Mouse (Mus musculus) heart, postnatal 10 days (tissue): Measurements from ENCODE around the gene Kat5. TPM values are rescaled to one million over a fixed set of nuclear protein-coding genes. Genes with fewer than 3 reads are reported as not detected.

ENCODE experiments used
- DNase-seq, 2 experiments: peaks; one replicate each; pipeline ENCODE4 v3.0.0; 2021
- intact Hi-C: fragments of 180-260 bp; cut with DNase I; formaldehyde crosslinking; loops from one replicate; pipeline ENCODE4 v1.15.1; 2025
- total RNA-seq, 2 experiments: library from RNA; stranded (reverse); gene quantifications; 2 replicates each; pipeline ENCODE4 v1.2.3; 2021

The Kat5 gene
- total RNA-seq, 2 experiments from 2014 or later, result 34.2 to 43.5 TPM

DNA sequence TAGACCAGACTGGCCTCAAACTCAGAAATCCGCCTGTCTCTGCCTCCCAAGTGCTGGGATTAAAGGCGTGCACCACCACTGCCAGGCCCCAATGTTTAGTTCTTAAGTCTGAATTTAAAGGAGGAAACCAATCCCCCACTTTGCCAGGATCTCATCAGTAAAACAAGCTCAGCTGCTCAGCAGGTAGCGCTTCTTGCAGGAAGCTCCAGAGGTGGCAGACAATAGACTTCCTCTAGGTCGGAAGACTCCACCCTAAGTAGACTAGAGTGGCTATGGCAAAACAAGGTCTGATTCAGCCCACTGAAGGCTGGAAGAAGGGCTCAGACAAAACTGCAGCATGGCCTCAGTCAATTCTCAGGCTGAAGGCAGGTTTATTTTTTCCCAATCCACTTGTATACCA lies 30.1 kb downstream of the Kat5 start:
- intact Hi-C loops, result no loop called here
- DNase-seq, result no peak

DNA sequence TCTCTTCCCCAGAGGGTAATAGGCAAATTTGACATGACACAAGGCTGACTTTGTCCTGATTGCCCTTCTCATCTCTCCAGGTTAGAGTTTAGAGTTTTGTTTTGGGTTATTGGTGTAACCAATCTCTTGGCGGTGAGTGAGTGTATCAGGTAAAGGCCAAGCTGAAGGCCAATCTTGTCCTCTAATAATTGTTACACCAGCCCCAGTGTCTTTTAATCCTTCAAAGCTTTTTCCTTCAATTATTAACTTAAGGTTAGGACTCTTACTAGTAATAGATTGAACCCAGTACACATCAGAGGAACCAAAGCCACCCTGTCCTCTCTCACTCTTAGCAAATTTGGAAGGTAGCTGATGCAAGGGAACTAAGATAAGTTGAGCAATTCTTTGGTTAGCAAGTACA lies 34.7 kb downstream of the Kat5 start:
- DNase-seq, result no peak
- intact Hi-C loops, result no loop called here

DNA sequence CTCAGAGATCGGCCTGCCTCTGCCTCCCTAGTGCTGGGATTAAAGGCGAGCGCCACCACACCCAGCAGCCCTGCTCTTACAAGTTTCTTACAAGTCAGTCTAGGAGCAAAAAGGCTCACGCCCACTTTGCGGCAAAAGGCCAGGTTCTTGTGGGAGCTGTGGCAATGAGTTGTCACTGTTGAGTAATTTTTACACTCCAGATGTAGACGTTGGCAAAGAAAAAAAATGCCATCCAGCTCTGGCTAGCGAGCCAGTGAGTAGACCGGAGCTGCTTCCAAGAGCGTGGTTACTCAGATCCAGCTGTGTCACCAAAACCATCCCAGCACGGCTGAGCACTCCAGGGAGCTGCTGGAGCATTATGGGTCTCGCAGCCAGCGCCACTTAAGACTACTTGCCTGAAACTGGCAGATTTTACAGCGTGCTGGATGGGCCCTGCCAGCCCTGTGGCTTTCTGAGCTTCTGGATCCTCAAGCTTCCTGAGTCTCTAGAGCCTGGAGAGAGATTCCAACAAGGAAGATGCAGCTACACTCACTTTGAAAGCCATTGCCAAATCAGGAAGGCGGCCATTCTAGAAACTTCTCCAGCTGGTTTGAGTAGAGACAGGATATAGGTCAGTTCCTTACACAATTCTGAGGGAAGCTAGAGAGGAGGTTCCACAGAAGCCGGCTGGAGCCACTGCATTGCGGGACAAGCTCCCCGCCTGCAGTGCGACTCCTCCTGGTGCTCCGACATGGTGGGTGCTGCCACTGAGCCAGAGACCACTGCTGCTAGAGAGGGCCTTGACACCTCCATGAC lies 37.5 kb downstream of the Kat5 start:
- DNase-seq, result peak in 1 of 2 experiments; percentile 23
- intact Hi-C loops, result no loop called here

DNA sequence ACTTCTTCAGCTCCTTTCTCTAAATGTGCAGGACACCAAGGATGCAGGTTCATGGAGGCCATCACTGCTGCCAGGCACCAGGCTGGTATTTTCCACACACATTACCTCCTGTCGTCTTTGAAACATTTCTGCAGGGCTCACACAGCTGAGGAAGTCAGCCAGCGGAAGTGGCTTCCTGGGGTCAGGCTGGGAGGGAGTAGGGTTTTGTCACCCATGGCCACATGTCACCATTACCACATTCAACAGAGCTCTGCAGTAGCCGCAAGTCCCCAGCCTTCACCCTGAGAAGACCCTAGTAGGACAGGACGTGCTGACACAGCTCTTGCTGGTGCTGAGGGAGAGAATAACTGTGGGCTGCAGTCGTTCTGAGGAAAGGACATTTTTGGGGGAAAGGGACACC lies 38.2 kb downstream of the Kat5 start:
- peak in 1 of 2 experiments; percentile 18 for DNase-seq
- intact Hi-C loops, result no loop called here

DNA sequence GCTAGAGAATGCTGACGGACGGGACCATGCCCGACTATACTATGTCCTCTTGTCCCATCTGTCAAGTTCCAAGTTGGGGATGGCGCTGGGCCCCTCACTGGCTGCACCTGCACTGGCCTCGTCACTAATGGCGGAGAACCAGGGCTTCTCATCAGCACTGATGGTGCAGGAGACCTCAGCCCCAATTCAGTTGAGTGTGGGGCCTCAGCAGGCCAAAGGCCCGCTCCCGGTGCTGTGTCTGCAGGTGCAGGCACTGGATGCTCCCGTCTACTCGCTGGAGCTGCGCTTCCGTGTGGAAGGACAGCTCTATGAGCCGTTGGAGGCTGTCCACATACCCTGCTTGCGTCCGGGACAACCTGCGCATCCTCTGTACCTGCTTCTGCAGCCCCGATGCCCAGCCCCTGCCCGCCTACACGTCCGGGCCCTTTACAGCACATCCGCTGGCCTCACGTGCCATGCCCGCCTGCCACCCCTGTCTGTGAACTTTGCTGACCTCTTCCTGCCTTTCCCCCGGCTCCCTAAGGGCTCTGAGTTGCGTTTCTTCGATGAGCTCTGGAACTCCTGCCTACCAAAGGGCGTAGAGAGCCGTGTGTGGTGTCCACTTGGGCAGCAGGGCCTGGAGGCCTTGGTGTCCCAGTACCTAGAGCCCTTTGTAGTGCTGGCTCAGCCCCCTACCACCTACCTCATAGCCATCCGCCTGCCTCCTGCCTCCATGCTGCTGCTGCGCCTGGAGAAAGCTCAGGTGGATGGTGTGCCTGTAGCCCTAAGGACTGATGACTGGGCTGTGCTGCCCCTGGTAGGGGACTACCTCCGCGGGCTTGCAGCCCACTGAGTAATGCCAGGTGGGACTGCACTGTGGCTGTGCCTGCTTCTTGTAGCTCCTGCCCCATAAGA lies 39.4 kb downstream of the Kat5 start:
- intact Hi-C loops, result no loop called here
- no peak for DNase-seq

DNA sequence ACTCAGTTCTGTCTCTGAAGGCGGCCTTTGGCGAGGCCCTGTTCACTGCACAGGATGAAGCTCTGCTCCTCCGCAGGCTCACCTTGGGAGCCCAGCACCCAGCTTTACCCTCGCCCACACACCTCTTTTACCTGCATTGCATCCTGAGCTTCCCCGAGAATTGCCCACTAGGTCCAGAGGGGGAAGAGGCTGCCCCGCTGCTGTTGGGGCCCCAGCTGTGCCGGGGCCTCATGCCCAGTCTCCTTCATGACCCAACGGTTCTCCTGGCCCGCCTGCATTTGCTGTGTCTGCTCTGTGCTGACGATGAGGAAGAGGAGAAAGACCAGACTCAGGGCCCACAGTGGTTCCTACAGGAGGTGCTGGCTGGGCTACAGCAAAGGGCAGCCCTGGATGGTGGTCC lies 40.5 kb downstream of the Kat5 start:
- no peak for DNase-seq
- intact Hi-C loops, result loop anchor here (5.0 kb wide), 1 partner anchor 137 kb away; no protein-coding TSS in a partner anchor

DNA sequence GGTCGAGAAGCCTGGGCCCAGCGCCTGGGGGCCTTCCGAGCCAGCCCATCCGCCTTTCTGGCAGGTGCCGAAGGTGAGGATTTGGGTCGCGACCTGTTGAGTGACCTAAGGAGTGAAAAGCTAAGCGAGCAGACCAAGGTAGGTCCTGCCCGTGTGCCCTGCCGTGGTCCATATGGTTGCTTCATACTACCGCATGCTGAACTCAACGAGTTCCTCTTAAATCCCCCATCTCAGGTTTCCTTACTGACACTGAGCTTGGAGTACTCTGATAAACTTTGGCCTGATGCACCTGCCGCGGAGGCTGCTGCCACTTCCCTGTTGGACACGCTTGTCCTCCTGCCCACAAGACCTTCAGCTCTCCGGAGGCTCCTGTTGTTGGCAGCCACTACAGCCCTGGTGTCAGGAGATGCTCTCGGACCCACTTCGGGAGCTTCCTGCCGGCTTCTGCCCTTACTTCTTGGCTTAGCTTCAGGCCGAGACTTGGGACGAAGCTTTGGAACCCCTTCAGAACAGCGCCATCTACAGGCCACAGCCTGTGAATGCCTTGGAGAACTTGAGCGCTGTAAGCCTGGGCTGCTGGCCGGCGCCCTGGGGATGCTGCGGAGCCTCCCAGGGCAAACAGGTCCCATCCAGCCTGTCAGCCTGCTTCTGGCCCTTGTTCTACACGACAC lies 41.4 kb downstream of the Kat5 start:
- peak; percentile 86 to 92 for DNase-seq
- intact Hi-C loops, result loop anchor here (1.0 to 5.0 kb wide), 2 partner anchors 39 to 136 kb away; no protein-coding TSS in a partner anchor

DNA sequence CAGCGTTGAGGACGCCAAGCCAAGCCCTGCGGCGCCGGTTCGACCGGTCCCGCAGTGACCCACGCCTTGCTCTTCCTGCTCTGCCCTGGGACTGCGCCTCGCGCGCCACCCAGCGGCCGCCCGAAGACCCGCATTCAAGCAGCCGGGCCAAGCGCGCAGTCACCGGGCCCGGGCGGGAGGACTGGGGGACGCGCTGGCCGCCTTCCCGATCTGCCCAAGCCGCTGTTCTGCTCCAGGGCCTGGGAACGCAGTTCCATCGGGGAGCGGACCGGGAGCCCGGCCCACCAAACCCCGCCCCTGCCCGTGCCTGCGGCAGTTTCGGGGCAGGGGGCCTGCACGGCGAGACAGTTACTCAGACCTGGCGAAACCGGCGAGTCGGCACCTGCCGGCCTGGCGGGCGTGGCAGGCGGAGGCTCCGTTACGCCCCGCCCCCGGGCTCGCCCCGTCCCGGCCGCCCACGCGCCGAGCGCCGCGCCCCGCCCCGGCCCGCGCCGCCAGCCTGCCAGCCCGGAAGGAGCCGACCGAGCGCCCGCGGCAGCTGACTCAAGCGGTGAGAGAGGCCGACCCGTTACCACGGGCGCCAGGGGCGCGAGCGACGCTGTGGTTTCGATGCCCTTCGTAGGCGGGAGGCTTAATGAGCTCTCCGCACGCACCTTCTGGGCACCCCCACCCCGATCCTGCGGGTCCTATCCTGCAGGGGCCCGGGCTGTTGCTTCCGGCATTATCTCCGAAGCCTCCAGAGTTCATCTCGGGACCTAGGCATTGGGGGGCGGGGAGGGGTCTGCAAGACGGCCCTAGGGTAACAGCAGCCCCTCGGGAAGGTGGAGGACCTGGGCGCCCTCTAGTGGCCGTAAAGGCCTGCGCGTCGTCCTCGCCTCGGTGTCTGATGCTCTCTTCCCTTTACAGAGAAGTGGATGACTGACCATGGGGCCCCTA lies 42.2 kb downstream of the Kat5 start, which contains the start of gene Ap5b1:
Gene Ap5b1 (plus strand): TSS at position 492 of the 936 bp plus-strand sequence.
- intact Hi-C loops, result loop anchor here (1.0 to 5.0 kb wide), 2 partner anchors 39 to 136 kb away; no protein-coding TSS in a partner anchor
- DNase-seq, result peak; percentile 94 to 96

DNA sequence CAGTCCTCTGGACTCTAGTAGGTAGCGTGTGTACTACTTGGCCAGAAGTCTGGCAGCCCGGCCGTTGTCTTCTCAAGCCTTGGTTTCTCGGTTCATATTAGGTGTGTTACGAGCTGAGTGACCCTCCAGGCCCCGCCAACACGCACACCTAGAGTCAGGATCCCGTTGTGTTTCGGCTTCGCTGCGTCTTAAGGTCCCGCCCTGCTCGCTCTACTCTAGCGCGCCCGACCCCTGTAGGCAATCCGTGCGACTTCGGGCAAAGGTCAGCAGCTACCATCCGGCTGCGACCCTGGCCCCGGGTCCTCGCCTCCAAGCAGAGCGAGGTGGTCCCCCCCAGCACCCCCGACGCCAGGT lies 42.9 kb downstream of the Kat5 start:
- intact Hi-C loops, result loop anchor here (5.0 kb wide), 1 partner anchor 135 kb away; no protein-coding TSS in a partner anchor
- no peak for DNase-seq

DNA sequence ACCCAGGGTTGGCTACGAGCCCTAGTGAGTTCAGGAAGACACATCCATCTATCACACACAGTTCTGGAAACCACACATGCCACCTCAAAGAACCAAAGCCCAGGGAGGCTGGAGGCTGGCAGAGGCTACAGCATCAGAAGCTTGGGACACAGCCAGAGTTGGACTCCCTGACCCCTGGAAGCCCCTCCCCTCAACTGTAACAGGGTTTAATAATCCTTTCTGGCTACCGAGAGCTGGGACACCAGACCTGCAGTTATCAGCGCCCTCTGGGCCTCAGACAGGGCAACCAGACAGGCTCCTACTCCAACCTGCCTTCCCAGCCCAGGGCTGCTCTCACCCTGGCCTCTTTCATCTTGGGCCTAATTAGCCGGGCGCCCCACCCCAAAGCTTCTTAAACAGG lies 43.7 kb downstream of the Kat5 start:
- DNase-seq, result peak in 1 of 2 experiments; percentile 8
- intact Hi-C loops, result loop anchor here (5.0 kb wide), 1 partner anchor 134 kb away; no protein-coding TSS in a partner anchor

DNA sequence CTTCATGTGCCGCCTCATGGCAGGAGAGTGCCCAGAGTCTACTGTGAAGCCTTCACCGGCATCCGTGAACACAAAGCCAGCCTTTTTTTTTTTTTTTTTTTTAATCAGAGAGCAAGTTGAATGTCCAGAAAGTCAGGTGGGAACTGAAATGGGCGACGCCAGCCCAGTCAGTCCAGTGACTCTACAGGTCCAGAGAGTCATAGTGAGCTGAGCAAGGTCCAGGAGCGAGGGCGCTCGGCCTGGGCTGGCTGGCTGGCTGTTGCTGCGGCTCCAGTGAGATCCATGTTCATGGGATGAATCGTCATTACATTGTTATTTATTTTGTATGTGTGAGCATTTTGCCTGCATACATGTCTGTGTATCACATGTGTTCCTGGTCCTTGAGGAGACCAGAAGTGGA lies 47.3 kb downstream of the Kat5 start:
- intact Hi-C loops, result no loop called here
- no peak for DNase-seq

DNA sequence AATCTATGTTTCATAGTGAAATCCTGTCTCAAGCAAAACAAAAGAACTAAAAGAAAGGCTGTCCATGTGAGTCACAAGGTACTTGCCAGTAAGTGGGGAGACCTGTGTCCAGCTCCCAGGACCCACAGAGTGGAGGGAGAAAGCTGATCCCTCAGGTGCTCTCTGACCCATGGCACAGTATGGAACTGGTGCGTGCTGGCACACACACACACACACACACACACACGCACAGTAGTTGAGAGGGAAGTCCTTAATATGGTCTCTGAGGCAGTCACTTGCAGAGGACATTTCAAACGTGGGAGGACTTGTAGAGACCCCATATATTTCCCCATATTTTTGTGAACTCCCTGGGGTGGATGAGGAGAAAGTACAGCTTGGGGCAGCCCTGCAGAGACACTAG lies 48.2 kb downstream of the Kat5 start:
- DNase-seq, result no peak
- intact Hi-C loops, result no loop called here

DNA sequence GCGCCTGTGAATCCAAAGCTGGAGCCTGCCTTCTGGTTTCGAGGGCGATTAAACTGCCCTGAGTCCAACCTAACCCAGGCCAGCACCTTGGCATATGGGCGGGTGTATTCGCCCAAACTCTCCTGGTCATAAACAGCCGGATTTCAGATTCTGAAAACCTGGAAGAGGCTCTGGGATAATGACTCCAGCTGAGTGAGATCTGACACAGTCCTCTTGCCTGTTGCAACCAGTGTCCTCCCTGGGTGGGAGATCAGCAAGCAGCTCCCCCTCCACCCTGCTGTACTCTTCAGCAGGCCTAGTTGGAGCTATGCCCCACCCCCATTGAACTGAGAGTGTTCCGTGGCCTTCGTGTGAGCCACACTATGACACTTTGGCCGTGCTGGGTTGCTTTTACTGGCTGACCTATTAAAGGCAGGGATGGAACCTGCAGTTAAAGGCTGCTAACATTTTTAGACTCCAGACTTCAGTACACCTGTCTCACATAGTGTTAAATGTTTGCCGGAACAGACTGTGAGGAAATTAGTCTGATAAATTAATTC lies 48.7 kb downstream of the Kat5 start:
- no peak for DNase-seq
- intact Hi-C loops, result no loop called here

DNA sequence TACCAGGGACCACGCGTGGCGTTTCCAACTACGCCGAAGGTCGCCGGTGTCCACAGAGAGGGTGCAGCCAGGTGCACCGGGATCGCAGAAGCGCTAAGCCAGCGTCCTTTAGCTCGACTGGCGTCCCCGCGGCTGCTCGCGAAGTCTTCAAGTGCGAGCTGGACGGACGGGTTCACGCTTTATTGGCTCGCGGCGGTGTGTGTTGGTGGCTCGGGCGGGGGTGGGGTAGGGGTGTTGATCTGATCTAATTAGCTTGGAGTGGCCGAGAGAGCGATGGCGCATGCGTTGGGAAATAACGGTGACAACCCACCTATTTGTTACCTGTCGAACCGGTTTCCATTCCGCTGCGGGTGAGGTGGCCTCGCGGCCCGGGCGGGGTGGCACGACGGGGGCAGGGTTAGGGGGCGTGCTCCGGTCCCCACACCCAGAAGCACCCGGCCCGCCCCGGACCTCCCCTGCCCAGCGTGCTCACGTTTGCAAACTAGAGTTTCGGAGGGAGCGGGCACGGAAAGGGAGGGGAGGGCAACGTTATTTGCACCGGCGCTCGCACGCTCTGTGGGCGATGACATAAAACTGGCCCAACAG lies 49.5 kb downstream of the Kat5 start, which contains the start of gene Ovol1:
Gene Ovol1 (minus strand): TSS at position 190 of the 585 bp plus-strand sequence.
- no peak for DNase-seq
- intact Hi-C loops, result no loop called here

DNA sequence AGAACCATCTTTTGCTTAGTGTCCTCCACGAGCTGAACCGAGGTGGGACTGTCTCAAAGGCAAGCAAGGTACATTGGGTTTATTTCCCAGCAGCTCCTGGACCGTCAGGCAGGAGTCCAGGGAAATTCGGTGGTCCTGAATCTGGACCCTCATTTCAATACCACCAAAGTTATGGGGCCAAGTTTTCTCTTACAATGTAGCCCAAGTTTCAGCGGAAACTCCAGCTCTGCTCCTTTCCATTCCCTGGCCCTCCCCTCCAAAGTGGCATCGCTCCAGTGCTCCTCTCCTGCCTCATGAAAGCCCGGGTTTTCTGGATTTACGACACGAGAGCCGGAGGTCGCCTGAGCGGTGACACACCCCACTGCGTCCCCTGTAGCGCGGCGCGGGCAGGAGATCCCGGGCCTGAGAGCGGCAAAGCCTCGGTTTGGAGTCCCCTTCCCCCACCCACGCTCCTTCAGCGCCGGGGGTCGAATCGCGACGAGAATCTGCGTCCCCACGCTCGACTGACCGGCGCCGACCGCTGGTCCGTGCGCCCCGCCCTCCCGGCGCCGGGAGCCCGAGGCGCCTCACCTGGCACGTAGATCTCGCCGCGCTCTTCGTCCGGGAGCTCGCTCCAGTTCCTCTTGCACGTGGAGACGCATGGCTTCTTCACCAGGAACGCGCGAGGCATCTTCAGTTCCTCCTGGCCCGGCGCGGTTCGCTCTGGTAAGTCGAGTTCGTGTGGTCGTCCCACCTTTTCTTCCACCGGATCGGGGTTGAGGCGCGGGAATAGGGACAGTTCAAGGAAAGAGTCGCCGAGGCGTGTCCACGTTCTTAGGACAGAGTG lies 50.2 kb downstream of the Kat5 start:
- no peak for DNase-seq

DNA sequence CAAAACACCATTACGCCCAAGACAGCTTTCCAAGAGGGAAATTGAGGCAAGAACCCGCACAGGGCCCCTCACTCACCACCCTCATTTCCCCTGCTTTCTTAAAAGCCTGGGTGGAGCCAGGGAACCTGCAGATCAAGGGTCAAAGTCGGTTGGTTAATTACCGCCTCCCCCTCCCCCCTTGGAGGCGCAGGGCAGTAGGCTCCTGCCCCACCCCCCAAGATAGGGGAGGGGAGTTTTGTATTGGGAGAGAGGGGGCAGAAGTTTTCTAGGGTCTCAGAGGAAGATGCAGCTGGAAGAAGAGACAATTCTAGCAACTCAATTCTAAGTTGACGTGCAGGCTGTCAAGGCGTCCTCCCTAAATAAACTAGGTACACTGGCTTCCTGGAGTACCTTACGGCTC lies 50.8 kb downstream of the Kat5 start:
- no peak for DNase-seq
- intact Hi-C loops, result no loop called here

More for the DNA sequence above, 50.2 kb downstream of the Kat5 start:
- intact Hi-C loops, result no loop called here

DNA sequence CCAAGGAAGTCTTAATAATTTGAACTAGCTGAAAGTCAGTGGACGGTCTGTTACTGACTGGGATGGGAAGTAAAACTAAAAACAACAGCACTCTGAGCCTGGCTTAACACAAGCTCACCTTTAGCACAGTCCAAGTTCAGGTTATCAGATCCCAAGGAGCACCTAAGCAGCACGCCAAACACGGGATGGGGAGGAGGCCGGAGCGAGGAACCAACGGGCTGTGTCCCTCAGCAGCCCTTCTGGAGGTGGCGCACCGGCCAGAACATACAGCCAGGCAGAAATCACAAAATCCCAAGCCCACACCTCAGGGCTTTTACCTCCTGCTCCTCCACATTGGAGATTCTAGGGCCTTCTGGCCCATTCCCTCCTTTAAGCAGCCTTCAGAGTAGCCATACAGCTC lies 51.3 kb downstream of the Kat5 start:
- intact Hi-C loops, result no loop called here
- no peak for DNase-seq

DNA sequence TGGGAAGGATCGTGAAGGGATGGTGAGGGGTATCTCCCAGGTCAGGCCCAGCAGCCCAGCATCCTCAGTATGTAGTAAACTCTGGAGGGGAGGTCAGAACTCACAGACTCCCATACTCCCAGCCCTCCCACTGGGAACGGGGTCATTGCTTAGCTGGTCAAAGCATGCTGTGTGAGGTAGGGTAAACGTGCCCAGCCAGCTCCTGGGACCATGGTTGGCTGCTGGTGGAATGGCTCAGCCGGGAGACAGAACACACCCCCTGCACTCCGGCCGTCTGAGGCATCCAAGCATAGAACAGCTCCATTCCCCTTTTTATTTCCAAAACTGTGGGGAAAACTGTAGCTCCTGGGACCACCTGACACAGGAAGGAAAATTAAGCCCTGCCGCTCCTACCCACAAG lies 51.9 kb downstream of the Kat5 start:
- intact Hi-C loops, result no loop called here

More for the DNA sequence above, 51.9 kb downstream of the Kat5 start:
- no peak for DNase-seq
